Mouse (Mus musculus): ENCODE results near the gene Mnat1. TPM values are rescaled to one million over a fixed set of nuclear protein-coding genes. Genes with fewer than 3 reads are reported as not detected.

The Mnat1 gene
- total and polyA plus RNA-seq, 3 experiments: 1.9 to 23.4 (median 15.0) TPM

DNA sequence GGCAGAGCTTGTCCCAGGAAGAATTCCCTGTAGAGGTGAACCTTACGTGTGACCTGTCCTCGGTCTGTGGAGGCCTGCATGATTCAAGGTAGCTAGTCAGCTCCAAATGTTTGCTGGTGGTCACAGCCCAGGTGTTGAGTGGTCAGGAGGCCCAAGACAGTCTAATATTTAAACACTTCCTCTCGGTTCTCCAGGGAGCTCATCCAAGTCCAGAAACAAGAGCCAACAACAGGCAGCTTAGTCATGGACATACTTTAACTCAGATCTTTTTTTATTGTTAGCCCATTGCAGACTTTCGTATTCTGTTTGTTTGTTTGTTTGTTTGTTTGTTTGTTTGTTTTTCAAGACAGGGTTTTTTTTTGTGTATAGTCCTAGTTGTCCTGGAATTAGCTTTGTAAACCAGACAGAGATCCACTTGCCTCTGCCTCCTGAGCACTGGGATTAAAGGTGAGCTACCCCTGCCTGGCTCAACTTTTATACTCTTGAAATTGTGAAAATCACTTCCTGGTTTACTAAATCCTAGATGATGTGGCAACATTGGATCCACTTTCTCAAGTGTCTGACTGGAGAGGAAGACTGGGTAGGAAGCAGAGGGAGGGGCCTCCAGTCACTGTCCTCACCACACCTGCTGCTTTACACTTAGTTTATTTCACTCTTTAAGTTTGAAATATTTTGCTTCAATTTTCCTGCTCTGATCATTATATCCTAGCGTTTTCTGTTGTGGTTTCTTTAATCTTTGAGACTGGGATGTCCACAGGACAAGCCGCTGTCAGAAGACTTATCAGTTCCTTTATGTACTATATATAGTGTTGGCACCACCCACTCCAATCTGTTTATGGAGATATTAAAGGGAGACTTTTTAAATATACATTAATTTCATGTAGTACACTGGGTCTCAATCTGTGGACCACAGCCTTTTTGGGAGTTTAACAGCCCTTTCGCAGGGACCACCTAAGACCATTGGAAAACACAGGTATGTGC, 194.5 kb downstream of the Mnat1 start:
- no peak for DNase-seq

Other genes with a start within 250 kb of the Mnat1 start
- gene Six6, start 183.8 kb upstream of the Mnat1 start, total RNA-seq (2021): not detected
- gene Six6, start 183.8 kb upstream of the Mnat1 start, polyA plus RNA-seq (2012; rRNA removed): not detected in 2 replicates
- gene 4930447C04Rik, start 182.9 kb upstream of the Mnat1 start, total RNA-seq (2021): under 1 TPM; 0.52 to 0.58 TPM
- not detected in 2 replicates for gene 4930447C04Rik, start 182.9 kb upstream of the Mnat1 start, polyA plus RNA-seq (2012; rRNA removed)
- gene Six1, start 69.8 kb upstream of the Mnat1 start, total RNA-seq (2021): 1 to 10 TPM; 1.6 to 4.5 TPM
- 0.93 and 2.0 TPM in 2 replicates for gene Six1, start 69.8 kb upstream of the Mnat1 start, polyA plus RNA-seq (2012; rRNA removed)
- gene Six4, start 10.3 kb upstream of the Mnat1 start, total RNA-seq (2021): 1 to 10 TPM in 1 of 2 experiments, under 1 TPM in 1; 0.55 to 1.2 TPM
- 0.13 and 0.20 TPM in 2 replicates for gene Six4, start 10.3 kb upstream of the Mnat1 start, polyA plus RNA-seq (2012; rRNA removed)
- 10 to 100 TPM; 12.0 to 15.4 TPM for gene Trmt5, start 163.0 kb downstream of the Mnat1 start, total RNA-seq (2021)
- 1.6 and 1.8 TPM in 2 replicates for gene Trmt5, start 163.0 kb downstream of the Mnat1 start, polyA plus RNA-seq (2012; rRNA removed)
- gene Slc38a6, start 163.1 kb downstream of the Mnat1 start, total RNA-seq (2021): 1 to 10 TPM; 5.9 to 8.5 TPM
- gene Slc38a6, start 163.1 kb downstream of the Mnat1 start, polyA plus RNA-seq (2012; rRNA removed): 8.3 and 8.9 TPM in 2 replicates